Mouse (Mus musculus) spleen, postnatal 4 days (tissue): ENCODE measurements at regions not wholly inside any gene's neighbourhood (a gene's known extent, or its start where the extent isn't known, plus 50 kb on each side); places are given as distances from the start of the nearest gene placed in this dataset.

ENCODE experiments used
- DNase-seq, 2 experiments: peaks; one replicate each; pipeline ENCODE4 v3.0.0; 2022; ENCODE audit warnings: low spot score in 2 of 2

GRCm38 (mm10) chr10:38147421-38147820 lies 674.2 kb downstream of the Rfpl4b start:
- DNase-seq, result no peak

GRCm38 (mm10) chr10:38139196-38139595 lies 682.4 kb downstream of the Rfpl4b start:
- DNase-seq, result no peak

- DNase-seq, result no peak
These were observed 699.5 kb downstream of the Rfpl4b start for GRCm38 (mm10) chr10:38121911-38122573.

DNA sequence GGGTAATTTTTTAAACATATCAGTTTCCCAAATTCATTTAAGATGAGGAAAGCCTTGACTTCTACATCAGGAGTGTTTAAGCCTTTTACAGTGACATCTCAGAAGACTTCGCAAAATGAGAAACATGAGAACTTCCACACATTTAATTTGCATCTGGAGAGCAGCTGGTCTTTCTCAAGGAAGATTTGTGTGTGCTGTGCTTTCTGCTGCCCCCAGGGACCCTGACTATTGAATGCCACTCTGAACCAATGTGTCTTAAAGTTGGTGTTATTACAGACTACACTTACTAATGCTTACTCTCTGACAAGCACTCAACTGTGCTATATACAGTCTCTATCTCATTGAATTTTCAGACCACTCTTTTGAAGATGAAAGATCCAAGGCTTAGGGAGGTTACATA lies 703.0 kb downstream of the Rfpl4b start:
- no peak for DNase-seq

- no peak for DNase-seq
These were observed 705.1 kb downstream of the Rfpl4b start for GRCm38 (mm10) chr10:38116516-38116915.

- no peak for DNase-seq
These were observed 707.4 kb downstream of the Rfpl4b start for GRCm38 (mm10) chr10:38114194-38114593.

DNA sequence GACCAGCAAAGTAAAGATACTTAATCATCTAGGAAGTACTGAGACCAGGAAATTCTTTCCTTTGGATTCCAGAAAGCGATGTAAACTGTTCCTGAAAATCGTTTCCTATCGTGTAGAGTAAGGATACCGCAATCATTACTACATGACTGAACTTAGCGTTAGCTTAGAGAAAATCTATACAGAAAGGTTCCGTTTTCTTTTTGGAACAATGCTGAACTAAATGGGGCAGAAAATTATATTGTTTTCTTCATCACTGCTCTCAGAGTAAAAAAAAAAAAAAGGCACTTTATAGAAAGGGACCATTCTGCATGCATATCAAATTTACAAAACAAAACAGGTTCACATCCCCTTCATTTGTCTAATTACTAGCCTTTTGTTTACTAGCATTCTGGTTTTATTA lies 713.0 kb downstream of the Rfpl4b start:
- no peak for DNase-seq

GRCm38 (mm10) chr10:38103570-38103969 lies 718.0 kb downstream of the Rfpl4b start:
- no peak for DNase-seq

DNA sequence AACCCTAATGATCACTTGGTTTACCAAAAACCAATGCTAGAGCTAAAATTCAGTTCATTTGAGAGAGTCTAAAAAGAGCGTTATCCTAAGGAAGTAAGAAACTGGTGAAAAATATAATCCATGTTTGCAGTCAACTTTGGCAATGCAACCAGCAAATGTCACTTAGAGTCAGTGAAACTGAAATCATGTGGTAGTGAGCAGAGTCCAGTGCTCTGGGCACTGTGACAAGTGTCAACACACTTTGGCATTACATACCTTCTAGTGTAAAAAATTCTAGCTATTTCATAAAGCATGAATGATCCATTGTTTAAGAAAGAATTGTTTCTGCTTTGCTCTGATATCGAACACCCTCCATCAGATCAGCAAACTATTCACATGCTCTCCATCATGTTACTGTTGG lies 743.1 kb downstream of the Rfpl4b start:
- no peak for DNase-seq

- no peak for DNase-seq
These were observed 749.2 kb downstream of the Rfpl4b start for GRCm38 (mm10) chr10:38072394-38072793.

DNA sequence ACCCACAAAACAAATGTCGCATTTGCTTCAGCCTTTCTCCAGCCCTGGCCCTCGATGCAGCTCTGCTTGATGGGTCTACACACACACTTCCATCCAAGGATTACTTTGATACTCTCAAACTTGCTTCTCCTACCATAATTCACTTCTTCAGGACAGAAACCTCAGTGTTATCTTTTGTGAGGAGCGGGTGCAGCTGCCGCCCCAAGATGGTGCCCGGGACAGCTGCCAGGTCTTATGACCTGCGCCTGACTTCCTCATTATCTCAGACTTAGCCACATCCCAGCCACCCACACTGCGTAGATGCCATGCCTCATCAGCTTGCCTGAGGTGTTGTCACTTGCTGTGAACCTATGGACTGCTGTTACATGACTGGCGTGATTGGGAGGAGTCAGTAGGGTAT lies 762.5 kb downstream of the Rfpl4b start:
- DNase-seq, result no peak

- no peak for DNase-seq
These were observed 811.1 kb downstream of the Rfpl4b start for GRCm38 (mm10) chr10:38010452-38010851.

GRCm38 (mm10) chr10:37995691-37996445 lies 825.7 kb downstream of the Rfpl4b start:
- no peak for DNase-seq

DNA sequence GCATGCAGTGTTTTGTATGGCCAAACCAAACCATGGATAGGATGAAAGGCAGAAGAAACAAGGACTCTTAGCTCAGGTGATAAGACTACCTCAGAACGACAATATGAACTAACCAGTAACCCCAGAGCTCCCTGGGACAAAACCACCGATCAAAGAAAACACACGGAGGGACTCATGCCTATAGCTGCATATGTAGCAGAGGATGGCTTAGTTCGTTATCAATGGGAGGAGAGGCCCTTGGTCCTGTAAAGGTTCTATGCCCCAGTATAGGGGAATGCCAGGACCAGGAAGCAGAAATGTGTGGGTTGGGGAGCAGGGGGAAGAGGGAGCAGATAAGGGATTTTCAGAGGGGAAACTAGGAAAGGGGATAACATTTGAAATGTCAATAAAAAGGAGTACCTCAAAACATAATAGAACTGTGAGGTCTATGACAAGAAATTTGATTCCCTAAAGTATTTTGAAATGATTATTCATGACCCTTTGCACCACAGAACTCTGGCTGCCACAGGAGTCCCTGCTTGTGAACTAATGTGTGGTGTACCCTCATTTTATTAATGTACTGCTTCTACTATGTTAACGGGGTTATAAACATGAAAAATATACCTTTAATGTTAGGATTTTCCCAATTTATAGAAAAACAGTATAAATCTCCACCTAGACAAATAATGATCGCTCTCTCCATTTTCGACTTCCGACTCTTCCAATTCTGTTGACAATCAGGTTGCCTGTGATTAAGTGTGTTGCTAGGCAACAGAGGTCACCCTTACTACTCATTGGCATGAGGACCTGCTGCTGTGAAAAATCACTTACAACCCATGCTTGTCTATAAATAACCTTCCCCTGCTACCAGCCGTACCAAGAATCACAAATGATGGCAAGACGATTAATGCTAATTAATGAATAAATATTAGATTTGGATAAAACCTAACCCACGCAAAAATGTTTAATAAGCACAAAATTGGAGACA lies 833.0 kb downstream of the Rfpl4b start:
- DNase-seq, result no peak

DNA sequence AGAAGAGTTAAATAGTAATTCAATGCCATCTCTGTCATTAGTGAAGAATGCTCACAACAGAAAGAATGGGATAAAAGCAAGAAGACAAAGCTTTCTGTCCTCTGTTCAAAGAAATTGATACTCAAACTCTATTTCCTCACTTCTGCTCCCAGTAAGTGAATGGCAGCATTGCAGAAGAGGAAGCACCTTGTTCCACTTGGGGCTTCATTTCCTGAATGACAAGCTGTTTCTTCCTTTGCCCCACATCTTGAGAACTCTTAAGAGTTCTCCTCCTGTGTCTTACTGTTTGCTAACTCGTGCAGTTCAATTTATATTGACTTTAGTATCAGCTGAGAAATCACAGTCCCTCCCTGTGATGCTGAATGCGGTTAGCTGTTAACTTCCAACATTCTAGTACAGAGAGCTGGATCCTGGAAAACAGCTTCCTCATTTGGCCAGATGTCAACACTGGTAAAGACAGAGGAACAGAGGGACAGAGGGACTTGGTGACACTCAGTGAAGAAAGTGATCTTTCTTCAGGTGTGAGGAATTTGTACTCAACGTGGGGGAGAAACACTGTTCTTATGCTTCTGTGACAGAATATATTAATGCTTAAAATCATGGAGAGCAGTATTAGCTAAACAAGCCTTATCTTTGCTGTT lies 840.3 kb upstream of the Marcks start:
- no peak for DNase-seq

- DNase-seq, result no peak
These were observed 821.3 kb upstream of the Marcks start for GRCm38 (mm10) chr10:37960051-37960450.

DNA sequence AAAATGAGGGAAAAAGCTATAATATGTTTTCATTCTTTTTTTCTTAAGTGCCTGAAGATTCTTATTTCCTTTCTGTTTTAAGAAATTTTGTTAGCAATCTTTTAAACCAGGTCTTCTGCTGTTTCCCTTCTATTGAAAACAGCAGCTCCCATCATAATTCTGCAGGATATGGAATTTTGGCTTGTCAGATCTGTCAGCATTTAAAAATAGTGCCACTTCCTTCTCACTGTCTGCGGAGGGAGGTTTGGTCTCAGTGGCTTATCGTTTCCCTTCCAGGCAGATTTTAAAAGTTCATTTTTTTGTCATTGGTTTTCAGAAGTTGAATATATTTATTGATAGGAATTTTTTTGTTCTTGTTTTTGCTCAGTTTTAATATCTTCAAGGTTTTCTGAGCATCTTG lies 776.1 kb upstream of the Marcks start:
- DNase-seq, result no peak

GRCm38 (mm10) chr10:37911669-37912068 lies 772.9 kb upstream of the Marcks start:
- DNase-seq, result no peak

DNA sequence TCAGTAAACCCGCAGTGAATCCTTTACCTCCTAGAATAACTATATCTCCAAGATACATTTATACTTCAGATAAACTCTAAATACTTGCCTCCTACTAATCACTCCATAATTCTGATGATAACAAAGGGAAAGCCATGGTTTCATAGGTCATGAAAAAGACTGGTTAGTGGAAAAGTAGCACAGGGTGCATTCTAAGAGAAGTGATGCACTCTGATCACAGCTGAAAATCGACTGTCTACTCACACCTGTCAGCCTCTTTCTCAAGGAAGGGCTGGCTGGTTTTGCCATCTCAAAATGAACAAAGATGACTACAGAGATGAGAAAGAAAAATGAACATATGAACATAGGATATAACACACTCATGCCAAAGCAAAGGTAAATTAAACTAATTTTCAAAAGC lies 769.6 kb upstream of the Marcks start:
- DNase-seq, result no peak

DNA sequence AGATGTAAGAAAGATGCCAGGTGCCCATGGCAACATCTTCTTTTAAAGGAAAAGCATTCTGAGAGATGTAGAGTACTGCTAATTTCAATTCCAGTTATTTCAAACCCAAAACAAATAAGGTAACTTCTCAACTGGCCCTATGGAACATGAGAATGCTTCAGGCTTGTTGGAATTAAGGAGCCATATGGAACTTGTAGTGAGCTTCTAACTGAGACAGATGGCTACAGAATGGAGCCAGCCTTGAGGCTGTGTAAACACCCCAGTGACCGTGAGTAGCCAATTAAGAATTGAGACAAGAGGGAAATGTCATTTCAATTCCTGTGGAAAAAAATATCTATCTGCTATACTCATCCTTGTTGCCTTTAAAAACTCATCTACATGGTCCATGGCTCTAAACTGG lies 769.0 kb upstream of the Marcks start:
- no peak for DNase-seq

GRCm38 (mm10) chr10:37887961-37888360 lies 749.2 kb upstream of the Marcks start:
- DNase-seq, result no peak

DNA sequence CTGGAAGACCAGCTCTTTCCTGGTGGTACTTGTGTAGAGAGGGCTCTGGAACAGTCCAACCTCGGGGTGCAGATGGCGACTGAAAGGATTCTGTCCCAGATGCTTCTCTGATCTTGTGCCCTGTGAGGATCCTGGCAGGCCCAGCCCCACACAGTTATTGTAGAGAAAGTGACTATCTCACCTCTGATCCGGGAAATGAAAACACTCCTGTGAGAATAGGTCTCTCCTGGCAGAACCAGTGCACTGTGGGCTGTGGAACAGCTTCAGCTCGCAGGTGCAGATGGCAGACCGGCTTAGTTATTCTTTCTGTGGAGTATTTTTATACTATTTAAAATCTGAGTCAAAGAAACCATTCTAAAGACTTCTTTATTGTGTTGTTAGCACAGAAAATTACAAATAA lies 742.1 kb upstream of the Marcks start:
- DNase-seq, result no peak
